Mouse (Mus musculus): ENCODE results near the gene Rap1gap2.

The Rap1gap2 gene

DNA sequence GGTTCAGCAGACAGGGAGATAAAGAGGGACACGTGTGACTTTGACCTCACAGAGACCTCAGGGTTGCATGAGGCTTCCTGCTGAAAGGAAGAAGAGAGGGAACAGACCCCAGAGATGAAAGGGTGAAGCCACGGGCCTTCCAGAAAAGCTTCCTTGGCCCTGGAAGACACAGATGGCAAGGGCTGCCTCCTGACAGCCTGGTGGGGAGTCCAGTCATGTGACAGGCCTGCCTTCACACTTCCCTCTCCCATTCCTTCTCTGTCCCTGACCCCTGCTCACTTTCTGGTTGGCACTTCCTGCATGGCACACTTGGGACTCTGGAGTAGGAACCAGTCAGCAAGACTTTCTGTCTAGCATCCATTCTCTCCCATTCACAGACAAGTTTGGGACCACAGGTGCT is 148.1 kb downstream of the Rap1gap2 start:
- no peak for DNase-seq (ENCODE audit: low spot score in 2 of 2)

DNA sequence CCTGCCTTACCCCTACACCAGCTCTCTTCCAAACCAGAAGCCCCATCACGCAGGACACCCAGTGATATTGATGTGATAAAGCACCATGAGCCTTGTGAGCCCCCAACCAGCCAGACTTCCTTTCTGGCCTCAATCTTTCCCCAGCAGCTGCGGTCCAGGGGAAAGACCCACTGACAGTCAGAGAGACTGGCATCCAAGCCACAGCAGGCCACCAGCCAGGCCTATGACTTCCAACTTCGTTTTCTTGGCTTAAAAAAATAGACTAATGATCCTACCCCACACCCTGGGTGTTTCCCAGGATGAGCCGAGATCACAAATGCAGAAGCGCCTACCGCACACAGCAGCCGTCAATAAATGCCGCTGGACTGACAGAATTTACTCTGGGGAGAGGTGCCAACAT is 151.1 kb downstream of the Rap1gap2 start:
- no peak for DNase-seq (ENCODE audit: low spot score in 2 of 2)

DNA sequence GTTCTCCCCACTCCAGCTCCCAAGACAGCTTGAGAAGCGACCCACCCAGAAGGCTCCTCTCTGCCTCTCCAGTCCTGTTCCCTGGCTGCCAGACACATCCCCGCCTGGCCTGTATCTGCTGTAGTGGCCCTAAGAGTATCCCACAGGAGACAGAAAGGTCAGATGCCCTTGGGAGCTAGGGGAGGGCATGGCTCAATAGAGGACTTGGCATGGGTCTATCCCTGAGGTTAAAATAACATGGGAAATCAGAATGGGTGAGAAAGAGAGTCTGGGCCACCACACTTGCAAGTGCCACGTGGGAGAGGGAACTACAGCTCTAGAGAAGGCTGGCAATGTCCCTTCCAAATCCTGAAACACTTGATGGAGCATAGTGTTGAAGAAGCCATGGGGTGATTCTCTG is 152.3 kb downstream of the Rap1gap2 start:
- DNase-seq (ENCODE audit: low spot score in 2 of 2) = no peak

DNA sequence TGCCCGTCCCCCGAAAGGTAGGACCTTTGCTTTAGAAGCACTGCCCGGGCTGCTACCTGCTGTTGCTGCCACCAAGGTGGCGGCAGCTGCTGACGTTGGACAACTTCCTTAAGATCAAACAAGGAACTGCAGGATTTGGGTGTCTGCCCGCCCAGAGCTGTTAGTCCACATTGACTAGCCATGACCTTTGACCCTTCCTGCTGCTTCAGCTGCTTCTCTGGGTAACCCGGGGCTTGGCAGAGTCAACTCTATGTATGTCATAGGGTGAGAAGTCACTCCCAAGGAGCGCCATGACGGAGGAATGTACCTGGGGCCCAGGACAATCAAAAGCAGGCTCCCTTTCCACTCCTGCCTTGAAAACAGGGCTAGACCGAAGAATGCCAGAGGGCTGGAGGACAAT is 153.5 kb downstream of the Rap1gap2 start:
- DNase-seq (ENCODE audit: low spot score in 2 of 2) = no peak

DNA sequence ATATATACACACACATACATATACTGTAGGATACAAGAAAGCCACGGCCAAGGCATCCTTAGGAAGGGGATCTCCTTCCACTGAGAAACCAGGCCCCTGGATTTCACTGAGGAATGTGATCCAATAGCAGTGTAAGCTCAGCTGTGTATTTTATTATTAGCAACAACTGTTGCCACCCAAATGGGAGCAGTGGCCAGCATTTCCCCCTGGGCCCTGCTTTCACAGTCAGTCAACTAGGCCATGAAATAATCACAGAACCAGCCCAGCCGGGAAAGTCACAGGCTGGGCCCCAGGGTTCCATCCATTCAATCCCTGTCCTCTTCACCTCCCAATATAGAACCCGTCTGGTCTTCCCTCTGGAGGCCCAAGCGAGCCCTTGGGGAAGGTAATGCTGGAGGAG is 162.2 kb downstream of the Rap1gap2 start:
- no peak for DNase-seq (ENCODE audit: low spot score in 2 of 2)

DNA sequence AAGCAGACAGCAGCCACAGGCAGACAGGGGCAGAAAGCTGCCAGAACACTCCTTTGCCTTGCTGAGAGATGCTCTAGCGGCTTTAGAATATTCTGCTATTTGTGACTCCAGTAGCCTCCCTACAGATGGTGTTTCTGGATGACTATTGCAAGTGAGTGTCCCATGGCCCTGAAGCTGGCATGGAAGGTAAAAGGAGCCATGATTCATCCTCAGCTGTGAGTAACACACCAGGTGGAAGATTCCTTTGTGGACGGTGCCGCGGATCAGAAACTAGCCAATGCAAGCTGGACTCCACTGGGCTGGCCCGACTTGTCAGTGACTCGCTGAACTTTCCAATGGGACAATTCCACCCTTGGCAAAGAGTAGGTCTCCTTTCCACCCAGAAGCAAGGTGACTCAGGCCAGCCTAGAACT is 162.7 kb downstream of the Rap1gap2 start:
- DNase-seq (ENCODE audit: low spot score in 2 of 2) = no peak

DNA sequence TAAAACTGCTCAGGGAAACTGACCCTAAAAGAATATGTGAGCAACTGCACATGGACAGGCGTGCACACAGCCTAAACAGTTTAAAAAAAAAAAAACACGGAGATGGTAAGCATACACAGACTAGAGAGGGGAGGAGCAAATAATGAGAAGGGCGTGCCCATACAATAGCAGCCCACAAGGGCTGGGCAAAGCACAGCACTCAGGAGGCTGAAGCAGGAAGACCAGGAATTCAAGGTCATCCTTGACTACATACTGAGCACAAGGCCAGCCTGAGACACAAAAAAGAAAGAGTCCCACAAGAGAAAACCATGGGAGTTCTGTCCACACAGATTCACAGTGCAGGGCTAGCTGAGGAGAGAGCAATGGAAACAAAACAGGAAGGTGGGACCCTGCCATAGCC is 165.1 kb downstream of the Rap1gap2 start:
- no peak for DNase-seq (ENCODE audit: low spot score in 2 of 2)

DNA sequence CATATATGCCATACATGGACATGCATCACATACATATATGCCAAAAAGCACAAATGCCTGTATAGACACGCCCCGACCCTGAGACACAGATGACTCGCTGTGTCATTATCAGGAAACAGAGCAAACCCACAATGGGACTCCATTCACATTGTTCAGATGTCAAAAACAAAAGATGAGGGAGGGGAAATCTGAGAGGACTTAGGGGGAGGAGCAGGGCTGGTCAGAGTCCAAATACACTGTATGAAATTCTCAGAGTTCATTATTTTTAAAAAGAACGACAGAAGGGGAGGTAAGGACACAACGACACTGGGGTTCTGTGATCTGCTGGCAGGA is 166.8 kb downstream of the Rap1gap2 start:
- DNase-seq (ENCODE audit: low spot score in 2 of 2) = no peak

DNA sequence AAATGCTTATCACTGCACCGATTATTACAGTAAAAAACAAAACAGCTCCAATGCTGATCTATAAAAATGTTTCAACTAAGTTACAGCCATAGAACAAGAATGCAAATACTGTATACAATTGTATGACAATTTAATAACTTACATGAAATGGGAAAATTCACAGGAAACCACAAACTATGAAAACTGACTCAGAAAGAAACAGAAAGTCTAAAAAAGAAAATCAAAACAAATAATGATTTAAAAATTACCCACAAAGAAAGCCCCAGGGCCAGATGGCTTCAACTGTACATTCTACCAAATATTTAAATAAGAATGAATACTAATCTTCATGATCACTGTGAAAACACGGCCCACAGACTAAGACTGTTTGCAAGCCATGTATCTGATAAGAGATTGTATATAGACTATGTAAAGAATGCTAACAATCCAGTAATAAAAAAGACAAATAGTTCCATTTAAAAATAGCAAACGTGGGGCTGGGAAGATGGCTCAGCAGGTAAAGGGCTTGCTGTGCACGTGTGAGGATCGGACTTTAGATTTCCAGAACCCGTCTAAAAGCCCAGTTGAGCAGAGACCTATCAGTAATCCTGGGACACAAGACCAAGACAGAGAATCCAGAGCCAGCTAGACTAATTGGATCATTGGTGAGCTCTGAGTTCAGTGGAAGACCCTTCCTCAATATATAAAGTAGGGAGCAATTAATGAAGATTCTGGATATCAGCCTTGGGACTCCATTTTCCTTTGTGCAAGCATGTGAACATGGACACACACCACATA is 167.4 kb downstream of the Rap1gap2 start:
- no peak for DNase-seq (ENCODE audit: low spot score in 2 of 2)

DNA sequence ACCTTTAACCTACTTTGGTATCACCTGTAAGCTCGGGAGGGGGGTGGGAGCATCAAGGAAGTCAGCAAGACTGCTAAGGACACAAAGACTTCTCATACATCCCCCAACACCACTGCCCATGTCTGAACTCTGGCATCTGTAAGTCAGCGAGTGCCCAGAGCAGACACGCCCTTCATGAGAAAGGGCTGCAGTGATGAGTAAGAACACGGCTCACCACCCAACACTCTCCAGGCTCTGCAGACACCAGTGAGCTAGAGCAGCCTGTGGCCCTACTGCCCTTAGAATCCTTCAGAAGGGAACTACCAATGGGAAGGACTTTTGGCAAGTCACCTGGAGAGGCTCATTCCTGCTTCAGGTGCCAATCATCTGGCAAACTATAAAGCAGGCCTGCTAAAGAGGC is 168.3 kb downstream of the Rap1gap2 start:
- DNase-seq (ENCODE audit: low spot score in 2 of 2) = no peak

DNA sequence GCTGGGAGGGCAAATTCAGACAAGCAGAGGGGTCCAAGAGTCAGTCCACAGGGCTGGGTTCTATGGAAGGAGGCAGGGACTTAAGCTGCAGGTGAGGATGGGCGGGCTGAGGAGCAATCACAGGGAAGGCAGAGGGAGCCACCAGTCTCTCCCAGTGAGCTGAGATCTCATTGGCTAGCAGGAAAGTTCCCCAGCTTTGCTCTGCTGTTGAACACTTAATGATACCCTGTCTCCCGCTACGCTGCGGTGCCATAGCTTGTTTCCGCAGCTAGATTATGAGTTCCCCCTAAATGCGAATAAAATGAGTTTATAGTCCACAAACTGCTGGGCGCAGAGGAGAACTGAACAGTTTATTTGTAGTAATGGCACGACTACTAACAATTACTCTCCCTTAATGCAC is 170.6 kb downstream of the Rap1gap2 start:
- DNase-seq (ENCODE audit: low spot score in 2 of 2) = no peak

DNA sequence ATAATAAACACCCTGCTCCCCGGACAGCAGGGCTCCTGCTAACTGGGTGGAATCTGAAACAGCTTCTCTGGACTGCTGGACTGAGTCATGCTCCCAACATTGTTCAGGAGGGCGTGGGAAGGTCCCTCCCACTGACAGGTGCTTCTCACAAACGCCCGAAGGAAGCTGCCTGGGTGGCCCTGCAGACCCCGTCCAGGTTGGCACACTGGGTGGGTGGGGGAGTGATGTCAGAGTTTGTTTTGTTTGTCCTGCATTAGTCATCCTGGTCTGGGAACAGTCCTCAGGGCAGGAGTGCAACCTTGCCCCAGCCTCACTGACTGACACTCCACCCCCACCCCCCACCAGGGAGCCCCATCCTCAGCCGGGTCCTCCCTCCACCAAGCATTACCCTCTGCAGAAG is 171.5 kb downstream of the Rap1gap2 start:
- DNase-seq (ENCODE audit: low spot score in 2 of 2) = no peak

DNA sequence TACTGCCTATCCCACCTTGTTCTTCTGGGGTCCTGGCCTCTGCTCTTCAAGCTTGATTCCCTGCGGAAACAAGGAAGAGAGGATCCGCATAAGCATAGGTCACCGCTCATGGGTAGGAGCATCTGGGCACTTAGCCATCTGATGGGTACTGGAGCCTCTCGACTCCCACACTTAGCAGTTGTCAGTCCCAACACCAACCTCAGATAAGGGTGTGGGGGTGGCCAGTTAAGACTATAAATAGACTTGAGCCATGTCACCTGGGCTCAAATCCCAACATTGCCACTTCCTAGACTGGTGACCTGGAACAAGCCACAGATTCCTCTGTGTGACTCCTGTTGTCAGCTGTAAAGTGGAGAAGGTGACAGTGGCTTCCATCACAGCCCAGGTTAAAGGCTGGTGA is 172.5 kb downstream of the Rap1gap2 start:
- DNase-seq (ENCODE audit: low spot score in 2 of 2) = no peak

DNA sequence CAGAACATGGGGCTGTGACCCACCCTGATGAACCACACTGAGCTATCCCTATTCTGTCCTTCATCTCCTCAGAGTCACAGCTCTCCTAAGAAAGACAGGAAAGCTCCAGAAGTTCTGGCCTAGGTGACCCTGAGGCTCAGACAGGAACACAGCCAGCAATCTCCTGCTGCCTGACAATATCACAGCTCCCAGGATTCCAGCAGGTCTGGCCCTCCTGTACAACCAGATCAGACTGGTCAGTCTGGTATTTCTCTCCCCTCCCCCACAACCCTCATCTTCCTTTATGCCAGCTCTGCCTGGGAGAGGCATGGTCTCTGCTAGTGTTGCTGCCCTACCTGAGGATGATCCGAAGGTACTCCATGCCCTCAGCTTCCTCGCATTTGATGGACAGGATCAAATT is 175.3 kb downstream of the Rap1gap2 start:
- DNase-seq (ENCODE audit: low spot score in 2 of 2) = no peak

DNA sequence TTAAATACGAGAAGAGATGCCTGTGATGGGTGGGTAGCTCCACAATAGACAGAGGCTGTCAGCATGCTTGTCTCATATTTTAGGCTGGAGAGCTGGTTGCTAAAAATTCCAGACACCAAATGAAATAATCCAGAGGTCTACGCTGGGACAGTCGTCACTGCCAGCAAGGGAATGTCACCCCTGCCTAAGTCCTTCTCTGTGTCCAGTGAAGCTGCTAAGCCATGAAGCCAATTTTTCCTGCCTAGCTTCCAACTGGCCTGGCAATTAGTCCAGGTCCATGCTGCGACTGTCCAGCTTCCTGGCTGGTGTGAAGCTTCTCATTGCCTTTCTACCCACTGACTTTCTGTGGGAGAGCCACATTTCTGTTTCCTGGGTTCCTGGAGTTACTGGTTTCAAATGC is 177.7 kb downstream of the Rap1gap2 start:
- no peak for DNase-seq (ENCODE audit: low spot score in 2 of 2)

DNA sequence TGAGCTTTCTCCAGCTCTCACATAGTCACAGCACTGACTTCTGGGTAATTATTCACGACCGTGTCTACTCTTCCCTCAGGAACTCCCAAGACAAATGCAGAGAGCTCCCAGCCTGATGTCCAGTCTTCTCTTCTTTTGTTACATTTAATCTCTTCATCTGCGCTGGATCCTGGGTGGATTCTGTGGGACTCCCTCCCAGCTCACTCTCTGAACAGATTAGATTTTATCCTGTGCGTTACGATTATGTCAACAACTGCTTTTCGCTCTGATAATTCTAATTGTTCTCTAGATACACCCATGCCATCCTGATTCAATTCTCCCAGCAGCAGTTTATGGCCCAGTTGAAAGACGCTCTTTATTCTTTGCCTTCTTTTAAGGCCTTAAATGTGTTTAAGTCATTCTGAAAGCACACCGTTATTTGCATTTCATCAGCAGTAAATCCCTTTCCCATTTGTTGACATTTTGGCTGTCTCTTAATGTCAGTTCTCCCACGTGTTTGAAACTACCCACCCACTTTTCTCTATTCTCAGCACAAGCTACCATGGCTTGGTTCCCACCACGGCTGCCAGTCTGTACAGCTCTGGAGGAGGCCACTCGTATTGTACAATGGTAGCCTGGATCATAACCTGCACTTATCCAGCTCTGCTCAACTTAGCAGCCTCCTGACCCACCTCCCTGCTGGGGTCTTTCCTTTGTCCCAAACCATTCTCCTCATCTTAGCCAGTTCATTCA is 180.8 kb downstream of the Rap1gap2 start:
- DNase-seq (ENCODE audit: low spot score in 2 of 2) = no peak

DNA sequence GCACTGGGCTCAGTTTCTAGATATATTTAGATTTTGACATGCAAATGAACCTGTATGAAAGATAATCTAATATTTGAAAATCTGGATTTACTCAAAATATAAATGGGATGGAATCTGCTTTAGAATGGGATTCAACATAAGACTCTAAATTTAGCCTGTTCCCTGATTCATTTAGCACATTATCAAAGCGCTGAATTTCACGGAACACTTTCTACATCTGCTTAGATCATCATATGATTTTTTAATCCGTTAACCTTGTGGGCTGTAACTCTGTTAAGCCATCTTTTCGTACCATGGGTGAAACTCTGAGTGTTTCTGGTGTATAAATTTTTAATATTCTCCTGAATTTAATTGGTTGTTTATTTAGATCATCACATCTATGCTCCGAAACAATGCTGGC is 184.4 kb downstream of the Rap1gap2 start:
- no peak for DNase-seq (ENCODE audit: low spot score in 2 of 2)

DNA sequence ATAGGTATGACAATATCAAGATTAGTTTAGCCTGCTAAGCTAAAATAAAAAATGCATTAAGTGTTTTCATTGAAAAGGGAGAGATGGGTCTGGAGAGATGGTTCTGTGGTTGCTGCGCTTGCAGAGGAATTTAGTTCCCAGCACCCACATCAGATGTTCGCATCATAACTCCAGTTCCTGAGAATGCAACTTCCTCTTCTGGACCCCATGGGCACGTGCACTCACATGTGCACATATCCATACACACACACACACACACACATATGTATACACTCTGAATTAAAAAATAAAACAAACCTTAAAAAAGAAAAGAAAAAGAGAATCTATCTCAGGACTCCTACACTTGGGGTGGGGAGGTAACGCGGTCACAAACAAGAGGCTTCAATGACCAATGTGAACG is 188.7 kb downstream of the Rap1gap2 start:
- no peak for DNase-seq (ENCODE audit: low spot score in 2 of 2)

DNA sequence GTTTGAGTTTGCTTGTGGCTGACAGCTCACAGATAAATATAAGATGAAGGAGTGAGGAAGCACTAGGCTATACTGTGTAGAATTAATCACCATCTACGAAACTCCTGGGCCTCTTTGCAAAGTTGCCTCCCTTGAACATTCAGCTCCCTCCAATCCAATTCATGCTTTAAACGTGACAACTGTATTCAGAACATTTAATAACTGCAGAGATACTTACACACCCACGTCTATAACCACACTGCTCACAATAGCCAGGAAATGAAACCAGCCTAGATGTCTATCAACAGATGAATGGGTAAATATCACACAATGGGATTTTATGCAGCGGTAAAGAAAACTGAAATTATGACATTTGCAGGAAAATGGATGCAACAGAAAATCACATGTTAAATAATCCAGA is 189.6 kb downstream of the Rap1gap2 start:
- DNase-seq (ENCODE audit: low spot score in 2 of 2) = no peak

DNA sequence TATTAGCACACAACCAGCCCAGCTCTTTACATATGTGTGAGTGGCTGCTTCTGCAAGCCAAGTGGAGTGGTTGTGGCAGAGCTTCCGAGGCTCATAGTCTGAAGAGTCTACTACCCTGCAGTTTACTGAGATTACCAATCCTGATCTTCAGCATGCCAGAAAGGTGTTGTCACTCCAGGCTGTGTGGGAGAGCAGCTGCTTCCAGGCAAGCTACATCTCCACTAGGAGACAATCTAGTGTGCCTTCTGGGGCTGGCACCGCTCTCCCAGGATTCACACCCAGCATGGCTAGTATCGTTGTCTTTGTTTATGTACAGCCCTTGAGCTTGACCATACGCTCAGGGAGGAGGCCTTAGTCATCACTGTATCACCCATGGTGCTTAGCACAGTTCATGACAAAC is 191.1 kb downstream of the Rap1gap2 start:
- no peak for DNase-seq (ENCODE audit: low spot score in 2 of 2)

DNA sequence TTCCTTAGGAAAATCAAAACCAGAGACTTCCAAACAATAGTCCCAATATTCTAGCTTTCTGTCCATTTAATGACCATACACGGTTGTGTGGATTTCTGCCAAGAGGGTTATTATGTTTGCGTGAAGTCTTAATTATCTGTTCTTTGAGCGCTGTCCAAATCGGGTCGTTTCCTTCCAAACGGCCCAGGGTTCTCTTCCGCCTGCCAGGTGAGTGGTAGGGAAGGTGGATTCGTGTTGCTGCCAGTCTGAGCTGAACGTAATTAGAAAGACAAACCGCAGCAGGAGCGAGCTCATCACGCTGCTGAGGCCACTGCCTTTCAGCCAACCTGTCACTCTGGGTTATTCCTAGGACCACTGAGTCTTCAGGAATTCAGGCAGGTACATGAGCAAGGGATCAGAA is 195.0 kb downstream of the Rap1gap2 start:
- DNase-seq (ENCODE audit: low spot score in 2 of 2) = no peak

DNA sequence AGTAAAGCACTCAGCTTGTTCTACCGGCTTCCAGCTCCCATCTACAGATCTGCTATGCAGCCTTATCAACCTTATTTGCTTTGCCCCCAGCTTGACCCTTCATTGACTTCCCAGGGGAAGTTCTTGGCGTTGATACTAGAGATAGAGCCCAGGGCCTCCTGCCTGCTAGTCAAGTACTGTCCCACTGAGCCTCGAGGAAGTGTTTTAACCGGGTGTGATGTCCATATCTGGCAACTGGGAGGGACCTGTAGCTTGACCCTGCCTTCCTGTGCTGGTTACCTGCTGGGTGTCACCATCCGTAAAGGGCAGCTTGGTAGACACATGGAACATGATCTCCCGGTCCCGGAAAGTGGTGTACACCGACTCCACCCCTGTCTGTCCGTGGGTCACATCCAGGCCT is 196.6 kb downstream of the Rap1gap2 start:
- no peak for DNase-seq (ENCODE audit: low spot score in 2 of 2)

DNA sequence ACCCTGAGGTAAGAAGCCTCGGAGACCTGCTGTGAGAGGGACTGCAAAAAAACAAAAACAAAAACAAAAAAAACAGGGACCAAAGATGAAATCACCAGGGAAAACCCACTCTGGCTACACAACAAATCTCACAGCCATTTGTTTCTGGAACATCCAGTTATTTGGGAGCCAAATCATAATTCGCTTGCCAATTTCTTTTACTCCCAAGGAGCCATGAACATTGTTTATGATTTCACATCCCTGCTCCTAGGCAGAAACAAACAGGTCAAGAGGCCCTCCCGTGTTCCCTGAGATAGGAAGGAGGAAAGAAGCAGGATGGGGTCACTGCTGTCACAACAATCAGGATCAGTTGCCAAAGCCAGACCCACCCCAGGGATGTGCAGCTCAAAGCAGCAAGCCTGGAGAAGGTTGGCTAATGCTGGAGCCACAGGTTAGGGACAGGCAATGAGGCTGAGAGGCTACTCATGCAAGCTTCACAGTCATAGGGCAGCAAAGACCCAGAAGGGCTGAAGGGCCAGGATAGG is 197.2 kb downstream of the Rap1gap2 start:
- no peak for DNase-seq (ENCODE audit: low spot score in 2 of 2)

All from natural killer cell, adult 2 months (primary cell).